Mouse (Mus musculus) liver, embryonic 16.5 days (tissue): ENCODE data around the gene Kcnk10. TPM values are rescaled to one million over a fixed set of nuclear protein-coding genes. Genes with fewer than 3 reads are reported as not detected.

ENCODE experiments used
- ATAC-seq: fragments of 200-750 bp; cut with Nextera tagmentation; 2 replicates; pipeline ENCODE4 v1.8.0; 2017; ENCODE audit warnings: low read depth, mild to moderate bottlenecking, moderate number of reproducible peaks, moderate library complexity
- H3K27ac ChIP-seq: fragments of 300-500 bp; sonication (generic); 2 replicates; pipeline ENCODE4 v1.5.1; 2014; ENCODE audit warnings: mild to moderate bottlenecking, low read length
- H3K27me3 ChIP-seq: fragments of 300-500 bp; sonication (generic); 2 replicates; pipeline ENCODE4 v1.6.1; 2014; ENCODE audit warnings: low read depth, low read length, mixed read lengths; ENCODE audit not compliant: control insufficient read depth, insufficient read depth
- H3K36me3 ChIP-seq: fragments of 300-500 bp; sonication (generic); 2 replicates; pipeline ENCODE4 v1.6.1; 2014; ENCODE audit warnings: mild to moderate bottlenecking; ENCODE audit not compliant: control insufficient read depth, insufficient read depth
- H3K4me1 ChIP-seq: fragments of 300-500 bp; sonication (generic); 2 replicates; pipeline ENCODE4 v1.6.1; 2014; ENCODE audit warnings: low read depth, low read length, mixed read lengths; ENCODE audit not compliant: control insufficient read depth
- H3K4me2 ChIP-seq: fragments of 300-500 bp; sonication (generic); 2 replicates; pipeline ENCODE4 v1.6.1; 2014; ENCODE audit warnings: low read depth, low read length, mixed read lengths
- H3K4me3 ChIP-seq: fragments of 300-500 bp; sonication (generic); 2 replicates; pipeline ENCODE4 v1.5.1; 2014; ENCODE audit warnings: low read depth, mild to moderate bottlenecking, low read length
- H3K9ac ChIP-seq: fragments of 300-500 bp; sonication (generic); 2 replicates; pipeline ENCODE4 v1.6.1; 2014; ENCODE audit warnings: low read depth, low read length
- H3K9me3 ChIP-seq: fragments of 300-500 bp; sonication (generic); replicated peaks from 2 replicates; pipeline ENCODE4 v1.6.1; 2016; ENCODE audit warnings: low read length; ENCODE audit not compliant: control insufficient read depth
- WGBS: fragments of 180-500 bp; shearing (Covaris S2); extraction: QIAGEN DNeasy Blood & Tissue Kit; methylation state at CpG from one replicate; pipeline ENCODE4 v1.1.7; 2014; ENCODE audit not compliant: insufficient replicate concordance; 5-methylcytosine and 5-hydroxymethylcytosine counted together
- polyA plus RNA-seq: library from polyadenylated mRNA; unstranded; fragments of >200 nt; fragmentation: Nextera tagmentation; extraction: Ambion mirVana; gene quantifications from 2 replicates; pipeline ENCODE4 v1.2.1, GENCODE M21; 2015

Gene Kcnk10
- polyA plus RNA-seq, 1 experiment from 2014 or later = not detected

- 55% methylated on average over 11 of the region's 11 CpGs for WGBS
- H3K9ac ChIP-seq = no peak overlapping the region
- peak; percentile 81 for ATAC-seq
These were observed 76.4 kb downstream of the Kcnk10 start for GRCm38 (mm10) chr12:98501528-98502280.

GRCm38 (mm10) chr12:98501045-98501444 is 77.1 kb downstream of the Kcnk10 start:
- Histone ChIP-seq H3K27ac (no peak overlapping the region), H3K27me3 (no peaks in the 10 kb centered on the region), H3K4me1 (no peaks in the 10 kb centered on the region; the same call in 1 of the 2 replicates), H3K4me3 (no peak overlapping the region), H3K9me3 (no peaks in the 10 kb centered on the region), H3K4me2 (no peak overlapping the region), H3K36me3 (no peaks in the 10 kb centered on the region), H3K9ac (no peak overlapping the region)
- WGBS = 69% methylated on average over 4 of the region's 4 CpGs
- ATAC-seq = no peak

More at GRCm38 (mm10) chr12:98501528-98502280, 76.4 kb downstream of the Kcnk10 start:
- no peak overlapping the region for H3K4me3 ChIP-seq
- no peaks in the 10 kb centered on the region for H3K27me3 ChIP-seq
- no peaks in the 10 kb centered on the region for H3K9me3 ChIP-seq
- no peaks in the 10 kb centered on the region for H3K36me3 ChIP-seq
- H3K27ac ChIP-seq = no peak overlapping the region
- H3K4me2 ChIP-seq = no peak overlapping the region
- no peaks in the 10 kb centered on the region; the same call in 1 of the 2 replicates for H3K4me1 ChIP-seq

GRCm38 (mm10) chr12:98481460-98481859 is 96.7 kb downstream of the Kcnk10 start:
- Histone ChIP-seq H3K4me2 (no peak overlapping the region), H3K36me3 (no peaks in the 10 kb centered on the region), H3K27me3 (no peaks in the 10 kb centered on the region), H3K9ac (no peak overlapping the region), H3K4me1 (no peaks in the 10 kb centered on the region), H3K4me3 (no peak overlapping the region), H3K27ac (no peak overlapping the region), H3K9me3 (no peaks in the 10 kb centered on the region)
- 50% methylated on average over 2 of the region's 2 CpGs for WGBS
- no peak for ATAC-seq

GRCm38 (mm10) chr12:98481048-98481447 is 97.1 kb downstream of the Kcnk10 start:
- 61% methylated on average over 5 of the region's 5 CpGs for WGBS

GRCm38 (mm10) chr12:98477673-98478461 is 100.2 kb downstream of the Kcnk10 start:
- Histone ChIP-seq H3K4me2 (no peak overlapping the region), H3K27me3 (no peaks in the 10 kb centered on the region), H3K36me3 (no peaks in the 10 kb centered on the region), H3K27ac (no peak overlapping the region), H3K9me3 (no peaks in the 10 kb centered on the region), H3K4me3 (no peak overlapping the region), H3K9ac (no peak overlapping the region), H3K4me1 (no peaks in the 10 kb centered on the region)
- WGBS = 64% methylated on average over 8 of the region's 8 CpGs
- ATAC-seq = no peak

More at GRCm38 (mm10) chr12:98481048-98481447, 97.1 kb downstream of the Kcnk10 start:
- ATAC-seq = no peak
- H3K36me3 ChIP-seq = no peaks in the 10 kb centered on the region
- no peak overlapping the region for H3K4me2 ChIP-seq
- no peaks in the 10 kb centered on the region for H3K4me1 ChIP-seq
- no peak overlapping the region for H3K9ac ChIP-seq
- H3K27me3 ChIP-seq = no peaks in the 10 kb centered on the region
- H3K27ac ChIP-seq = no peak overlapping the region
- no peaks in the 10 kb centered on the region for H3K9me3 ChIP-seq
- H3K4me3 ChIP-seq = no peak overlapping the region

- no peak overlapping the region for H3K4me3 ChIP-seq
- H3K9me3 ChIP-seq = no peaks in the 10 kb centered on the region
- no peaks in the 10 kb centered on the region for H3K36me3 ChIP-seq
- no peak overlapping the region for H3K4me2 ChIP-seq
- H3K9ac ChIP-seq = no peak overlapping the region
- no peak for ATAC-seq
- H3K27ac ChIP-seq = no peak overlapping the region
- H3K4me1 ChIP-seq = no peaks in the 10 kb centered on the region
- 53% methylated on average over 5 of the region's 5 CpGs for WGBS
- H3K27me3 ChIP-seq = no peaks in the 10 kb centered on the region
These were observed 106.9 kb downstream of the Kcnk10 start for GRCm38 (mm10) chr12:98471232-98471631.

GRCm38 (mm10) chr12:98470097-98470496 is 108.0 kb downstream of the Kcnk10 start:
- Histone ChIP-seq H3K9me3 (no peaks in the 10 kb centered on the region), H3K36me3 (no peaks in the 10 kb centered on the region), H3K27ac (no peak overlapping the region), H3K4me1 (no peaks in the 10 kb centered on the region), H3K9ac (no peak overlapping the region), H3K27me3 (no peaks in the 10 kb centered on the region), H3K4me3 (no peak overlapping the region), H3K4me2 (no peak overlapping the region)
- 54% methylated on average over 3 of the region's 3 CpGs for WGBS
- ATAC-seq = no peak

GRCm38 (mm10) chr12:98467793-98468192 is 110.3 kb downstream of the Kcnk10 start:
- Histone ChIP-seq H3K9ac (no peak overlapping the region), H3K4me2 (no peak overlapping the region), H3K4me1 (no peaks in the 10 kb centered on the region), H3K9me3 (no peaks in the 10 kb centered on the region), H3K36me3 (no peaks in the 10 kb centered on the region), H3K27me3 (no peaks in the 10 kb centered on the region), H3K27ac (no peak overlapping the region), H3K4me3 (no peak overlapping the region)
- WGBS = 82% methylated on average over 4 of the region's 4 CpGs
- no peak for ATAC-seq

- Histone ChIP-seq H3K4me1 (no peaks in the 10 kb centered on the region), H3K4me2 (no peak overlapping the region), H3K27me3 (no peaks in the 10 kb centered on the region), H3K9ac (no peak overlapping the region), H3K4me3 (no peak overlapping the region), H3K36me3 (no peaks in the 10 kb centered on the region), H3K27ac (no peak overlapping the region), H3K9me3 (no peaks in the 10 kb centered on the region)
- no peak for ATAC-seq
- 33% methylated on average over 3 of the region's 3 CpGs for WGBS
These were observed 118.2 kb downstream of the Kcnk10 start for GRCm38 (mm10) chr12:98459889-98460288.
